Mouse (Mus musculus) frontal cortex, adult 2 months (tissue): ENCODE results near the gene Gm20479. TPM values are rescaled to one million over a fixed set of nuclear protein-coding genes. Genes with fewer than 3 reads are reported as not detected.

Experiments used
- DNase-seq, 2 experiments: peaks; one replicate each; pipeline ENCODE4 v3.0.0; 2022; ENCODE audit warnings: low spot score in 1 of 2; ENCODE audit errors: extremely low spot score in 1 of 2
- polyA plus RNA-seq: library from polyadenylated mRNA; depleted of rRNA; stranded (reverse); fragments of >200 nt; gene quantifications from 2 replicates; pipeline ENCODE4 v1.2.3, GENCODE M21; 2012

The Gm20479 gene
- polyA plus RNA-seq, 1 experiment: not detected

DNA sequence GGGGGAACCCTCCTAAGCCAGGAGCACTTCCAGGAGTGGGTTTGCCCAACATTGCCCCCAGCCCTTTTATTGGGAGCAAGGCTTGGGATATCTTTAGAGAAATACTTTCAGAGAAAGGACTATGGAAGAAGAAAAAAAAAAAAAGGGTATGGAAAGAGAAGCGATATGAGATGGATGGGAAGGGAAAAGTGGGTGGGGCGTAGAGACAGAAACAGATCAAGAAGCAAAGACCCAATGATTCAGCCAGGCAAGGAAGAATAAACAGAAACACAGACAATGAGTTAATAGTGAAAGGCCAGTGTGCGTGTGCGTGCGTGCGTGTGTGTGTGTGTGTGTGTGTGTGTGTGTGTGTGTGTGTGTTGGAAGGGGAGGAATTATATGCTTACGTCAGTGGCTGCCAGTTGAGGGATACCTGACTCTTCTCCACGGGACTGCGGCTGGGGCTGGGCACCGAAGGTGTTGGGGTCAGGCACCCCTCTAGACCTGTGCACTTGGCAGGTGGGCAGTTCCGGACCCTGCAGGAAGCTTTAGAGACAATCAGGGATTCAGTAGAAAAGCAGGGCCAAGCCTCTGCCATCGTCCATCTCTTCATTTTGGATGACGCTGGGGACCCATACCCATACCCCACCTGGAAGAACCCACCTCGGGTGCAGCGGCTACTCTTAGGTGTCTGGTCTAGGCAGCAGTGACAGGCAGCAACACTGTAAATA is 22.1 kb downstream of the Gm20479 start:
- DNase-seq: no peak

DNA sequence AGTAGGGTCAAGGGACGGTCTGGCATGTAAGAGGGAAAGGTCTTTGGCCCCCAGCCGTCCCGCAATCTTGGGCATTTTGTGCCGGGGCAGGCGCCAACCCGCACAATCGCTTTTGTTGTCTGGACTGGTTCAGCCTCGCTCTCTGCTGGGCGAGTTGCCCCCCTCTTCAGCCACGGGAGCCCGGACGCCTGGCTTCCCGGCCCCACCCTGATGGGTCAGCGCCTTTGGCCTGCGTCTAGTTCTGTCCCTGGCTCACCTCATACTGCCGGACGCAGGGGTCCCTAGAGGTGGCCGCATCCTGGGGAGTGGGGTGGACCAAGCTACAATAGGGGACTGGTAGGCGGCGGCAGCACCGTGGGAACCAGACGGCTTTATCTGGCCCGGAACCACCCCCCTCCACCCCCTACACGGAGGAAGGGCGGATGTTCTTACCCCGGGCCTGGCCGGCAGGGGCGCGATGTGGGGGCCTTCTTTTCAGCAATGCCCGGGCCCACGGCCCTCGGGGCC is 22.8 kb downstream of the Gm20479 start:
- no peak for DNase-seq

DNA sequence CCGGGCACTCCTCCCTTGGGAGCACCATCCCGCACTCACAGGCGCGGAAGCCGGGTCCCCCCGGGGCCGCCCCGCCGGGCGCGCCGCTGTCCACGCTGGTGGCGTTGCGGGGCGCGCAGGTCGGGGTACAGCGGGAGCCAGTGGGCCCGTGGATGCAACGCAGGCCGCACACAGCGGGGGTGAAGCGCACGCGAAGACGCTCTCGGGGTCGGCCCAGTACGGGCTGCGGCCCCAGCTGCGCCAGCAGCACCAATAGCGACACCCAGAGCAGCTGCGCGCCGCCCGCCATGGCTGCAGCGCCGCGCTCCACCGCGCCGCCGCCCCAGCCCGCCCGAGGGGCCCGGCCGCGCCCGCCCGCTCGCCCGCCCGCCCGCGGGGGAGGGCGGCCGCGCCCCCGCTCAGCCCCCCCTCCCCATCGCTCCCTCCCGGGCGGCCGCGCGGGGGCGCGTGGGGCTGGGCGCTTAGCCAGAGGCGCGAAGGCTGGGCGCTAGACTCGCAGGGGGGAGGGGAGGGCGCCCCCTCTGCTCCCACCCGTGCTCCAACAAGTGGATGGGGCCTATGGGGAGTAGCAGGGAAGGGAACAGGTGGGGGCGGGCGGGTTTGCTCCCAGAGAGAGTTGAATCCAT is 23.8 kb downstream of the Gm20479 start:
- DNase-seq: no peak

DNA sequence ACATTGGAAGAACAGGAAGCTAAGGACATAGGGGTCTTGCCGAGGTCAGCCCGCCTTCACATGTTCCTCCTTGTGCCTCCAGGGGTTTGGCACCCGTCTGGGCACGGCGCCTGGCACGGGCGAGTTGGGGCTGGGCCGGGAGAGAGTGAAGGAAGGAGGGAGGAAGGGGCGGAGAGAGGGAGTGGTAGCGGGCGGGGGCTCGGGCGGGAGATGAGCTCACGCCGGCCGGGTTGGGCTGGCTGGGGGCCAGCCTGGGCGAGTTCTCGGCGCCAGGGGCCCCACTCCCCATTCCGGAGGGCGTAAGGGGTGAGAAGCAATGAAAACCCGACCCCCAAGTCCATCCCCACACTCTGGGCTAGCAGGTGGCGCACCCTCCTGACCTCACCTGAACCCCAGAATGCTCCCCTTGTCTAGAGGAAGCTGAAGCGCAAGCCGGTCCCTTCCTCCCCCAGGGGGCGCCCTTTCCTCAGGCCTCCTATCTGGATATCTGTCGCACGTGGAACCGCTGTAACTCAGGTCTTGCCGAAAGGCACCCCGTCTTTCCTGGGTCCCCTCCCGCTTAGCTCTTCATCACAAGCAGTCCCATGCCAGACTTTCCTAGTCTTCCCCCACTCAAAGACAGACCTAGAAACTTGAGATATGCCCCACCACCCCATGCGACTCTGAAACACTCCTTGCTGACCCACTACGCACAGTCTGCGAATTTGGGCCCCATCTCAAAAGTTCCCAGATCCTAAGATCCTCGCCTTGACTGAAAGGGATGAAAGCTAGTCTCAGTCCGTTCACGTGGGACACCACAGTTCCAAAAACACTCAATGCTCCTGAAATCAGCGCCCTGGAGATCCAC is 24.6 kb downstream of the Gm20479 start:
- peak in 1 of 2 experiments; percentile 88 for DNase-seq

DNA sequence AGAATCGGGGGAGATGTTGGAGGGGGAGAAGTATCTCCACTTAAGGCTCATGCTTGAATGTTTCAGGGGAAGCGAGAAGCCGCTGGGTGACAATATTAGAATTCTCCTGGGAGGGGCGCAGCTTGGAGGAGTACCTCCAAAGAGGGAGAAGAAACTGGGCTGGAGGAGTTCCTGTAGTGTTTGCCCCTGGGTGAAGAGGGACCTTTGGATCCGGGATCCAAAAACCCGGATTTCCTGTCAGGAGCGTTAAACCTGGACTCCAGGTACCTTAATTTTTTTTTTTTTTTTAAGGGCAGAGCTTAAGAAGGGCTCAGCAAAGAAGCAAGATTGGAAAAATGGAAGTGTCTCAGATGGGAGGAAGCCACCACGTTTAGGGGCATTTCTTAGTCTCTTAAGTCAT is 25.4 kb downstream of the Gm20479 start:
- DNase-seq: no peak

DNA sequence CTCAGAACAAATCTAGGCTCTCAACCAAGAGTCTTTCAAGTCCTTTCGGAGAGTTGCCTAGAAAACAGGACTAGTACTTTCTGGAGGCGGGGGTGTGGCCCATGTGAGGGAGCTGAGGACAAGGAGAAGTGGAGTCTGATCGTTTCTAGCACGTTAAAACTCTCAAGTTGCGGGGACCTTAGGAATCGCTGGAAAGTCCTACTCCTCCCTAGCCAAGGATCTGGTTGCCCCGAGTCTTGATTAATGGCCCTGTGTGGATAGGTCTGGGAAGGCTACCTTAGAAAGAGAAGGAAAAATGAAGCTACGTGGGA is 25.7 kb downstream of the Gm20479 start:
- DNase-seq: no peak

DNA sequence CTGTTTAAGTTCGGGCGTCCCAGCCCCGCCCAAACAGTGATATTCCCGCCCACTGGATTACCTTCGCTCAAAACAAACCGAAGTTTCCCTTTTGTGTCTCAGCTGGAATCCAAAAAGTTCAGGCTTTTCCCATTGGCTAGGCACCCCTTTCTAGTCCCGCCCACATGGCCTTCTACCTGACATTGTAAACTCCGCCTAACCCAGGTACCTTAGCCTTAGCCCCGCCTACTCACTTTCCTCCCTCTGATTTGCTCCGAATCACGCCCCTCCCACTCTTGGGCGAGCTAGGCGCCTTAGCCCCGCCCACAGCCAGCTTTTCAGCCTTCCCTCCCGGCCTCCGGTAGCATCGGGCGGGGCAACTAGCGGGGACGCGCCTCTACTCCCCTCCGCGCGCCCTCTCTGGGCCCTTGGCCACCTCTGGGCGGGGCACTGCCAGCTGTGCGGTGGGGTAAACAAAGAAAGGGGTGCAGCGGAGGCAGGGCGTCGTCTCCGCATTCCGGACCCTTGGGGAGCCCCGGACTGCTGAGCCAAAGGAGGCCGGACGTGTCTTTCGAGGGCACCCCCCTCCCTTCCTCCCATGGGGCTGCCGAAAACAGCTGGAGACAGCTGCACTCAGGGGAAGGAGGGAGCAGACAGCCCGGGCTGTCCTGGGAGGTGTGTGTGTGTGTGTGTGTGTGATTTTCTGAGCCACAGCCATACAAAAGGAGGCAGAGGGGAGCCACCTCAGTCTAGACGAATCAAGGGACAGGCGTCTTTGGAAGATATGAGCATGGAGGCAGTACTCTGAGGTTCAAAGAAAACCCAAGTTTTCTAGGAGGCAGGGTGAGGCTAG is 26.3 kb downstream of the Gm20479 start:
- DNase-seq: peak; percentile 53 to 68

DNA sequence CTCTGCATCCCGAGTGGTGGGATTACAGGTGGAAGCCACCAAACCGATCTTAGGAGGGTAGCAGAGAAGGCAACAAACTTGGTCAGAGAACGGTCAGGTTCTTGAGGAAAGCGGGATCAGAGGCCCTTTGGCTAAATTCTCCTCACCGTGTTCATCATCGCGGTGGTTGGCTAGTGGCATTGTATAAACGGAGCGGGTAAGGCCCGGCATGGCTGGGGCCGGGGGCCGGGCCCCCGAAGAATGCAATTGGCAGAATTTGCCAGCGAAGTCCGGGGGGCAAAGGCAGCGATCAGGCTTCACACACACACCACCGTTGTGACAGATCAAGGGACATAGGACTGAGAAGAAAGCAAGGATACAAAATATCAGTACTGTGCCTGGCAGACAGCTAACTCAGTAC is 27.2 kb downstream of the Gm20479 start:
- no peak for DNase-seq

DNA sequence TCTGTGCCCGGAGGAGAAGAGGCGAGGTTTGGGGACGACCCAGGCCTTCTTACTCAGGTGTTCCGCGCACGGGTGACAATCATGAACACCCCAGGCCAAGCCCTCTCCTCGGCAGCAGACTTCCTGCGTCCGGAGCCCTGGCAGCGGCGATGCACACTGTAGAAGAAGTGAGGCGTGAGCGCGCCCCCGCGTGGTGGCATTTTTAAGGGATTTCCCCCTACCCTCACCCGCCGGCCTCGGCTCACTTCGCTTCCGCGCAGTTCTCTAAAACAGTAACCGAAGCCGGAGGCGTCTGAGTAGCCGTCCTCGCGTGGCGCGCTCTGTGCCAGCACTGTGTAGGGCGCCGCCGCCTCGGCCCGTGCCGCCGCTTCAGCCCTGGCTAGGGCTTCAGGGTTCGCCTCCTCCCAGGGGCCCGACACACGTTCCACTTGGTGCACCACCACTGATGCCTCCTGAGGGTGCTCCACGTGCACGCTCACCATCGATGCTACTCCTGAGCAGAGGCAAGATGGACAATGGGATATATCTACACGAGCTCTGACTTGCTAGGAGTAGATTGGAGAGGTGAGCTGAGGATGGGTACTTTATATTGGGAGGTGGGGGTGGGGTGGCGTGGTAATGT is 27.8 kb downstream of the Gm20479 start:
- peak in 1 of 2 experiments; percentile 87 for DNase-seq

DNA sequence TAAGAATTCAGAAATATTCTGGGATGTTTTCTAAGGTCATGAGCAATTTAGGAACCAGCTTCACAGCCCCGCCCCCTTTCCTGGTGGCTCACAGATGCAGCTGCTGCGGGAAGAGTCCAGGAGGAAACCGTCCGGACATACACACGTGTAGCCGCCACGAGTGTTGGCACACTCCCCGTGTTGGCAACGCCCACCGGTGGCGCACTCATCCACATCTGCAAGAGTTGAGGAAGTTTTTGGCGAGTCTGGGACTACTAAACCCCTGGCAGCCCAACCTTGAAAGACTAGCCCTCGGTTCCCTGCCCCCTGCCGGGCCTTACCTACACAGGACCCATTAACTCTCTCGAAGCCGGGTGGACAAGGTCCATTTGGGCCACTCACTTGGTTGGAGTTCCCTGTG is 28.6 kb downstream of the Gm20479 start:
- DNase-seq: no peak

DNA sequence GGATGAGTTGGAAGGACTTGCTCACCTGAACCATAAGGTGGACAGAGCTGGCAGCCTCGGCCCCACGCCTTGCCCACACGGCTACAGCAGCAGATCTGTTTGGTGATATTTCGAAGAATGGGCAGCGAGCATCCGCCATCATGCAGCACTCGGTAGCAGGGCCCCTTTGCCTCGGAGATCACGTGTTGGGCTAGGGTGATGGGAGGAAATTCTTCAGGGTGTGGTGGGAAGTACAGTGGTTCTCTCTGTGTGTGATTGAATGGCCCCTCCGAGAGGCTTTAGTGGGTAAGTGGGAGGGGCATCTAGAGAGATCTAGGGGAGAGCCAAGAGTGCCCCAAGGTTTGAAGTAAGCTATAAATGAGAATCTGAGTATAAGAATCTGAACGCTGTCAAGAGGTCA is 29.1 kb downstream of the Gm20479 start:
- no peak for DNase-seq

DNA sequence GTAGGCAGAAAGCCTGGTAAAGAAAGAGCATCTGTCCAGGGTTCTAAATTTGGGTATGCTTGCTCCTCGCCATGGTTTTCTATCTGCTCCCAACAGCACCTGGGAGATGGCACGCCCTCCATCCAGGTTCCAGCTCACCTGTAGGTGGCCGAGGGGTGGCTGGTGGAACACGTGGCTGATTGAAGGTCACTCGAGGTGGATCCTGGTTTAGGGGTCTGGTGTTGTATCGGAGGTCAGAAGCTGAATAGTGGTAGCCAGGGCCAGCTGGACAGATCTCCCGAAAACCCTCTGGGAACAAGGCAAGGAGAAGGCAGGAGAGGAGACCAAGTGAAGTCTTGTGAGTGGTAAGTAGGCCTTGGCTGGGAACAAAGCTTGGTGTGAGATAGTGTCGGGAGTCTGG is 29.7 kb downstream of the Gm20479 start:
- DNase-seq: no peak

DNA sequence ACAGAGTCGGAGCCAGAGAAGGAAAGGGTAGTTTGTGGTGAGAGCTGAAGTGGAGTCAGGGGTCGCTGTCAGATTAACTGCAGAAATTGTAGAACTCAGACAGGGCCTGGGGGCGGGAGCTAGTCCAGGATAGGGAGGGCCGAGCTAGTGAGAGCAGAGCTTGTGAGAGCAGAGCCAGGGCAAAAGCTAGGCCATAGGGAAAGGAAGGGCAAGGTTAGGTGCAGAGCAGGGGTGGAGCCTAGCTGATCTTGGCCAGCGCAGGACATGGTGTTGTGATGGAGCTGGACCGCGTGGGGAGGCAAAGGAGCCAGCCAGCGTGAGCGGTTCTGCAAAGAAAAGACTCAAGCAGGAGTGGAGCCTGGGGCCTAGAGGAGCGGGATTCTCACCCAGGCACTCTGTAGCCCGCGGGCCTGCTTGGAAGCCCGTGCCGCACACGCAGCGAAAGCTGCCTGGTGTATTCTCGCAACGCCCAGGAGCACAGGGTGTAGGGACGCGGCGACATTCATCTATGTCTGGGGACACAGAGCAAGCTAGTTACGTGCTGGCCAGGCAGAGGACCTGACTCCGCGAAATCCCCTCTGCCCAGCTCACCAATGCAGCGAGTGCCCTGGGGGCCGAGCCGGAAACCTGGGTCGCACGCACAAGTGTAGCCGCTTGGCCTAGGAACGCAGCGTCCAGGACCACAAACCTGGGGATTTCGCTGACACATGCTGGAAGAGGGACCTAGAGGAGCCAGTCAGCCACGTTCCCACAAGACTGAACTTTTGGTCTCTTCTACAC is 30.9 kb downstream of the Gm20479 start:
- DNase-seq: no peak

DNA sequence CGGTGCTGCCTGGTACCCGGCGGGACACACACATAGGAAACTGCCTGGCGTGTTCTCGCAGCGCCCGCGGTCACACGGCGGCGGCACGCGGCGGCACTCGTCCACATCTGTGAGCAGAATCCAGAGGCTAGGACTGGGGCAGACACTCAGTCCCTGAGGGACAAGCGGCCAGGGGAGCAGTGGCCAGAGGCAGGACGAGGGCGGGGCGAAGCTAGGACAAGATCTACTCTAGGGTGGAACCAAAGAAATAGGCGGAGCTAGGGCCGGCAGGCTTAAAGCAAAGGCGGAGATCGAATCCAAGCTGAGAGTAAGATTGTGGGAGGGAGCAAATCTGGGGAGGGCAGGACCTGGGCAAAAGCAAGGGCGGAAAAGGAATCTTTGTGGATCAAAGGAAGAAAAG is 31.5 kb downstream of the Gm20479 start:
- DNase-seq: no peak

DNA sequence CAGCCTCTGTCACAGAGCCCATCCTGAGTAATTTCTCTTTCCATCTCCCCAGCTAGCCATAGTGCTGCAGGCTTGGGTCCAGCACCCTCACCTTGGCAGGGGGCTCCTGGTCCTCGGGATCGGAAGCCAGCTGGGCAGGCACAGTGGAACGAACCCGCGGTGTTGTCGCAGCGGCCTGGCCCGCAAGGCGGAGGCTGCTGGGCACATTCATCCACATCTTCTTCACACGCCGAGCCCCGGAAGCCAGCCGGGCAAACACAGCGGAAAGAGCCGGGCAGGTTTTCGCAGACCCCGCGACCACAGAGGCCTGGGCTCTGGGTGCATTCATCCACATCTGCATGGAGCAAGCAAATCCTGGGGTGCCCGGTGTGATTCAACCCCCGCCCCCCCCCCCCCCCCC is 32.3 kb downstream of the Gm20479 start:
- DNase-seq: no peak

DNA sequence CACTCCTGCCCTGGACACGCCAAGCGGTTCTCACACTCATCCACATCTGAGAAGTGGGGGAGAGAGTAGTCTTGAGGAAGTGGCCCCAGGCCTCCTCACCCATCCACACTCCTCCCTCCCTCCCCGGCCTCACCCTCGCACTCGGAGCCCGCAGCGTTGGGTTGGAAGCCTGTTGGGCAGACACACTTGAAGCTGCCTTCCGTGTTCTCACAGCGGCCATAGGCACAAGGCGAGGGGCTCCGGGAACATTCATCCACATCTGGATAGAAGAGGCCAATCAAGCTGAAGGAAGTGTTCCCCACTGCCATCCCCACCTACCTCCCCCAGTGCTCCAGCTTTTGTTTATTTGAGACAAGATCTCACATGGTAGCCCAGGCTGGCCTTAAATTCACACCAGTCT is 33.1 kb downstream of the Gm20479 start:
- no peak for DNase-seq

DNA sequence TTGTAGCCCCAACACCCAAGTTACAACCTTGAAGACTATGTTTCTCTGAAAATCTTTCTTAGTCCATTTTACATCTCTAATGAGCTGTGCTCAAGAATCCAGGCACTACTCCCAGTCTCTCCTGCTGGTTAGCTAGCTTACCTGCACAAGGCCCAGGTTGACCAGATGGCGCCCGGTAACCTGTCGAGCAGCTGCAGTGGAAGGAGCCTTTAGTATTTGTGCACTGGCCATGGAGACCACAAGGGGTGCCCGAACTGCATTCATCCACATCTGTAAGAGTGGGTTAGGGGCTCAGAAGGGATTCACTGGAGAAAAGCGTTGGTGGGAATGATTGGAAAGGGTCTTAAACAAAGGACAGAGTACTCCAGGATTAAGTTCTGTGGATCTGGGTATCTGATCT is 34.2 kb downstream of the Gm20479 start:
- DNase-seq: no peak

DNA sequence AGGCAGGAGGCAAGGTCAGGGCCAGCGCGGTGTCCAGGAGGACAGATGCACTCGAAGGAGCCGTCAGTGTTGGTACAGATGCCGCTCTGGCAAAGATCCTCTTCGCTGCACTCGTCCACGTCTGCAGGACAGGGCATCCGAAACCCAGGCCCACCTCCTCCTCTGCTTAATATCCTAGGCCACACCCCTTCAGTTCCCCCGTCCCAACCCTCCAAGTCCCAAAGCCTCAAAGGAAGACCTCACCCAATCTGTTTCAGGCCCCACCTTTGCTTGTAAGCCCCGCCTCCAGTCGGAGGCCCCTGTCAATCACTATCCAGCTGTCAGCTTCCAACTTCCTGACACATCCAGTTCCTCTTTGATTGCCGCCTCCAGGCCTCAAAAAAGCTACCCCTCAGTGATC is 34.9 kb downstream of the Gm20479 start:
- DNase-seq: no peak

DNA sequence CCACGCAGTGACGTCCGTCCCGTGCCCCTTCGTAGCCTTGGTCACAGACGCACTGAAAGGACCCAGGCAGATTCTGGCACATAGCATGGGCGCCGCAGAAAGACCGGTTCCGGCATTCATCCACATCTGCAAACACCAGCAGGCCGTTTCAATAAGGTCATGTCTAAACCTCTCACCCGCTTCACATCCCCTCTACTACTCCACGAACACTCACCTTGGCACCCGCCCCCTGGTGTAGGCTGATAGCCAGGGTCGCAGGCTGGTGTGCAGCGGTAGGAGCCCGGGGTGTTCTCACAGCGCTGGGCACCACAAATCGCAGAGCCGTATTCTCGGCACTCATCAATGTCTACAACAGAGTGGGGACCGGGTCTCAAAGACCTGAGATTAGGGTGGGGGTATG is 37.8 kb downstream of the Gm20479 start:
- DNase-seq: no peak

DNA sequence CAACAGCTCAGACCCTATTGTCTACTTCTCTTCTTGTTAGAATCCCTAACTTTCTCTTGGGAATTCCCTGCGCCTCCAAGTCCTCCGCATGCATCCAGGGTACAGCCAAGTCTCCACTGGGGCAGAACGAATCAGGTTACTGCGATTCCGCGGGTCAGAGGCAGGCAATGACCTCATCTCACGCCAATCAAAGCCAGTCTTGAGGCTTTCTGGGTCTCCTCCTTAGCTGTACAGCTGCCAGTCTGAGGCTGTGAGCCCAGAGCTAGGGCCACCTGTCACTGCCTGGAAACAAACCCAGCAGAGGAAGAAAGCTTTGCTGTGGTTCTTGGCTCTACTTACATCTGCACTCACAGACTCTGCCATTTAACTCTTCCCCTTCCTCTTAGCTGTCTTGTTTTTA is 41.3 kb downstream of the Gm20479 start:
- DNase-seq: no peak
